Mouse (Mus musculus) spleen, adult 2 months (tissue): ENCODE results near the gene Gm49366.

Experiments
- CTCF ChIP-seq: fragments of 200-500 bp; IDR thresholded peaks from 2 replicates; pipeline ENCODE4 v1.5.1; 2011; ENCODE audit warnings: mild to moderate bottlenecking, inconsistent platforms; ENCODE audit not compliant: insufficient read depth, insufficient read length, insufficient replicate concordance; ENCODE audit errors: extremely low read depth
- POLR2A ChIP-seq: fragments of 200-500 bp; IDR thresholded peaks from 2 replicates; pipeline ENCODE4 v1.6.1; 2011; ENCODE audit warnings: low read depth, low read length, inconsistent platforms

DNA sequence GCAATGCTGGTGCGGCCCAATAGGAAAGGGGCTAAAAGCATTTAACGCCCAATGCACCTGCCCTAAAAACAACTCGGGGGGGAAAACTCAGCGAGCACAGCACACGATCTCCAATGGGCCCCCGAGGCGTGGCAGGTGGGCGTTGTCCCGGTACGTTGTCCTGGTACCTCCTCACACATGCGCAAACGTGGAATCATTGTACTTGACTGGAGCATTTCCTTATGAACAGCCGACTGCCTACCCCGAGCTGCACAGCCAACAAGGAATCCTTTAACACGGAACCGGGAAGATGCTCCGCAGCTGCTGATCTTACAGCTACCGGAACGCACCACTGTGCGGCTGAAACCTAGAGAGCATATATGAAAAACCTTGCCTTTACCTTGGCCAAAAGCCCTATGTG is 23.6 kb downstream of the Gm49366 start:
- TF ChIP-seq CTCF (no peak), POLR2A (no peak)
